Mouse (Mus musculus) limb, embryonic 14.5 days (tissue): ENCODE data around the gene Rps16. TPM values are rescaled to one million over a fixed set of nuclear protein-coding genes. Genes with fewer than 3 reads are reported as not detected.

Experiments used
- ATAC-seq: fragments of 200-750 bp; cut with Nextera tagmentation; 2 replicates; pipeline ENCODE4 v1.8.0; 2017; ENCODE audit warnings: low read depth, moderate number of reproducible peaks, moderate TSS enrichment; ENCODE audit not compliant: low FRiP score
- DNase-seq: peaks from one replicate; pipeline ENCODE4 v3.0.0-alpha.2; 2015; ENCODE audit warnings: low spot score
- H3K27ac ChIP-seq: fragments of 300-500 bp; sonication (generic); replicated peaks from 2 replicates; pipeline ENCODE4 v1.5.1; 2014; ENCODE audit warnings: low read depth, mild to moderate bottlenecking, low read length, moderate library complexity, mixed read lengths
- H3K27me3 ChIP-seq: fragments of 300-500 bp; sonication (generic); 2 replicates; pipeline ENCODE4 v1.6.1; 2014; ENCODE audit warnings: low read length, mixed read lengths; ENCODE audit not compliant: control insufficient read depth, insufficient read depth
- H3K36me3 ChIP-seq: fragments of 300-500 bp; sonication (generic); 2 replicates; pipeline ENCODE4 v1.6.1; 2014; ENCODE audit warnings: mild to moderate bottlenecking, low read length, moderate library complexity, mixed read lengths; ENCODE audit not compliant: control insufficient read depth, insufficient read depth
- H3K4me1 ChIP-seq: fragments of 300-500 bp; sonication (generic); 2 replicates; pipeline ENCODE4 v1.6.1; 2014; ENCODE audit warnings: antibody characterized with exemption, low read length, mixed read lengths; ENCODE audit not compliant: control insufficient read depth, insufficient read depth
- H3K4me2 ChIP-seq: fragments of 300-500 bp; sonication (generic); replicated peaks from 2 replicates; pipeline ENCODE4 v1.6.1; 2014; ENCODE audit warnings: low read depth, mild to moderate bottlenecking, low read length, moderate library complexity; ENCODE audit not compliant: severe bottlenecking
- H3K4me3 ChIP-seq: fragments of 300-500 bp; sonication (generic); replicated peaks from 2 replicates; pipeline ENCODE4 v1.5.1; 2014; ENCODE audit warnings: low read length
- H3K9ac ChIP-seq: fragments of 300-500 bp; sonication (generic); 2 replicates; pipeline ENCODE4 v1.6.1; 2014; ENCODE audit warnings: mild to moderate bottlenecking, low read depth, low read length, moderate library complexity; ENCODE audit not compliant: severe bottlenecking
- H3K9me3 ChIP-seq: fragments of 300-500 bp; sonication (generic); 2 replicates; pipeline ENCODE4 v1.6.1; 2016; ENCODE audit warnings: low read length; ENCODE audit not compliant: control insufficient read depth
- POLR2A ChIP-seq: fragments of 200-500 bp; IDR thresholded peaks from 2 replicates; pipeline ENCODE4 v1.8.0; 2012; ENCODE audit warnings: inconsistent platforms, mild to moderate bottlenecking, moderate library complexity, borderline replicate concordance; ENCODE audit not compliant: insufficient read depth, insufficient read length; ENCODE audit errors: extremely low read depth
- WGBS: fragments of 180-500 bp; shearing (Covaris S2); extraction: QIAGEN DNeasy Blood & Tissue Kit; methylation state at CpG from one replicate; pipeline ENCODE4 v1.1.7; 2014; 5-methylcytosine and 5-hydroxymethylcytosine counted together
- polyA plus RNA-seq, 2 experiments: library from polyadenylated mRNA; depleted of rRNA in 1 of 2; stranded (reverse) in 1 of 2; unstranded in 1 of 2; fragments of >200 nt; fragmentation: Nextera tagmentation in 1 of 2; extraction: Ambion mirVana in 1 of 2; gene quantifications; 2 replicates each; pipeline versions ENCODE4 v1.2.1 to v1.2.3; 2012 to 2014

Rps16 gene
- polyA plus RNA-seq, 2 experiments, result 1,345 to 2,127 TPM

DNA sequence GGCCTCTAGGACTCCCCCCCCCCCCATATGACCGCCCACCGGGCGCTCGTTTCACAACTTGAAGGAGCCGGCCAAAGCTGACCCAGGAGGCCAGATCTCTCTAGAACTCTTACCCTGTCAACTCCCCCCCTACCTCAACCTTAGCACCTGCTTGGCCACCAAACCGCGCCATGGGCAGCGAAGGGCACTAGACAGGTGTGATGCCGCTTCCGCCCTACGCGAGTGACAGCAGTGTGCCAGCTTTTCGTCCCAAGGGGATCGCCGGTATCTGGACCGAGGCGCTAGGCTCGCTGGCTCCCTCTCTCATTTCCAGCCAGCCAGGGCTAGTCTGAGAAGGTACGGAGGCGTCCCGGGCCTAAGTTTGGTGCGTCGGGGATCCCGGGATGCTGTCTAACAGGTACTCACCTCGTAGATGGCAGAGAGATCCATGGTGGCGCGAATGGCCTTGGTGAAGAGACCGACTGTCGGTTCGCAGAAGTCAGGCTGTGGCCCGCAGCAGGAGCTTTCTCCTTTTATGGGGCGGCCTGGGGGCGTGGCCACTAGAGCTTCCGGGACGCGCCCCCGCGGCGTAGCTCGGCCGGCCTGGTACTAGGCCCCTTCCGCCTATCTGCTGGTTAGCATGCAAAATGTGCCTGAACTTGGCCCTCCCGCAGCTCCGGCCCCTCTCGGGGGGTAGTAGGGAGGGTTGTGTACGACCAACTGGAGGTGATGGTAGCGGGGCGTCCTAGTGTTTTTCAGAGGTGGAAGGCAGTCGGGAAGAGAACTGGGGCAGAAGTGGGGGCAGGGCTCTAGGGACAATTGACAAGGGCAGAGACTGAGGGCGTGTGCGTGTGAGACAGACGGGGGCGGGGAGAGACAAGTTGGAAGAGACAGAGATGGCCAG lies 28.6 kb downstream of the Rps16 start:
- H3K9ac ChIP-seq, result peak overlapping the region; percentile 75
- H3K9me3 ChIP-seq, result no peaks in the 10 kb centered on the region
- peak overlapping the region; percentile 73 for H3K4me3 ChIP-seq
- DNase-seq (peak; percentile 94), ATAC-seq (peak; percentile 41)
- WGBS, result 1% methylated on average over 51 of the region's 53 CpGs
- peaks cover 11% of the 10 kb centered on the region for H3K36me3 ChIP-seq
- TF ChIP-seq POLR2A, result peak; percentile 81; the same call in 1 of the 2 replicates
- peaks cover 72% of the 10 kb centered on the region for H3K4me1 ChIP-seq
- H3K27me3 ChIP-seq, result no peaks in the 10 kb centered on the region
- peak overlapping the region; percentile 94 for H3K4me2 ChIP-seq
- peak overlapping the region; percentile 77 for H3K27ac ChIP-seq

- ATAC-seq (no peak), DNase-seq (no peak)
- TF ChIP-seq POLR2A, result no peak
- Histone ChIP-seq H3K4me2 (peak within 1 kb of the TSS; percentile 94), H3K9ac (peak within 1 kb of the TSS; percentile 75), H3K9me3 (no peaks in the 10 kb centered on the region), H3K4me1 (peaks cover 66% of the 10 kb centered on the region), H3K27ac (peak within 1 kb of the TSS; percentile 95), H3K36me3 (peaks cover 11% of the 10 kb centered on the region), H3K27me3 (no peaks in the 10 kb centered on the region), H3K4me3 (peak within 1 kb of the TSS; percentile 73)
- WGBS, result 43% methylated on average over 17 of the region's 17 CpGs
These were observed 30.0 kb downstream of the Rps16 start, which contains the start of gene Zfp36 for GRCm38 (mm10) chr7:28380237-28381016. Gene Zfp36, minus strand, starts transcription at chr7:28380253.

DNA sequence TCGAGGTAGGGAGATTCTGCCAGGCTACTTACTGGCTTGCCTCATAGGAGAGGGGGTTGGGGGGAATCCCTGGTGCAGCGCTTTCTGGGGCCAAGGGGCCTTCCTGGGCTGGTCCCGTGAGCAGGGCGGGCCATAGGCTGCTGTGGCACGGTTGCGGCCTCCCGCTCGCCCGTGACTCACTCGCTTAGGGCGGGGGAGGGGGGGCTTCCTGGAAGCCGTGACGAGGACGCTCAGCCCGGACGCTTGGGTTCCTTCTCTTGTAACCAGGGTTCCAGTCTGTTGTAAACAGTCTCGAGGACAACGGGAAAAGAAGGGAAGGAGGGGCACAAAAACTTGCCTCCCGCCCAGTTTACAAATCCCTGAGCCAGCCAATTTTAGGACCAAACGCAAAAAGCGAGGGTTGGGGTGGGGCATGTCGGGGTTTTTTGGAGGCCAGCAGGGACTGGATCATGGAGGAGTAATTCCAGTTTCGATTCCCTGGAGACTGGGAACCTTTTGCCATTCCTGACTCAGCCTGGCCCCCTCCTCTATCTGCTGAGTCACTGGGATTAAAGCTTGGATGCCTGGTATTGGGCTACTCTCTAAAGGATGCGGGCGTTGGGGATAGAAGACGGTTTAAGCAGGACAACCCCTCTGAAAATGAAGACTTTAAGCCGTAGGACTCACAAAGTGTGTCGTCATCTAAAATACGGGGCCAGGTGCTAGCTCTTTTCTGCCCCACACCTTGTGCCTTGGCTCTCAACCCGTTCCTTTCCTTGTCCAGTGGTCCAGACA lies 30.8 kb downstream of the Rps16 start:
- no peaks in the 10 kb centered on the region for H3K27me3 ChIP-seq
- peak overlapping the region; percentile 36 for H3K4me3 ChIP-seq
- H3K36me3 ChIP-seq, result peaks cover 11% of the 10 kb centered on the region
- no peaks in the 10 kb centered on the region for H3K9me3 ChIP-seq
- peak overlapping the region; percentile 79 for H3K4me2 ChIP-seq
- WGBS, result 4% methylated on average over 30 of the region's 30 CpGs
- peak overlapping the region; percentile 62 for H3K9ac ChIP-seq
- TF ChIP-seq POLR2A, result no peak
- H3K27ac ChIP-seq, result peak overlapping the region; percentile 95
- DNase-seq (peak; percentile 62), ATAC-seq (peak; percentile 21)
- H3K4me1 ChIP-seq, result peaks cover 63% of the 10 kb centered on the region

DNA sequence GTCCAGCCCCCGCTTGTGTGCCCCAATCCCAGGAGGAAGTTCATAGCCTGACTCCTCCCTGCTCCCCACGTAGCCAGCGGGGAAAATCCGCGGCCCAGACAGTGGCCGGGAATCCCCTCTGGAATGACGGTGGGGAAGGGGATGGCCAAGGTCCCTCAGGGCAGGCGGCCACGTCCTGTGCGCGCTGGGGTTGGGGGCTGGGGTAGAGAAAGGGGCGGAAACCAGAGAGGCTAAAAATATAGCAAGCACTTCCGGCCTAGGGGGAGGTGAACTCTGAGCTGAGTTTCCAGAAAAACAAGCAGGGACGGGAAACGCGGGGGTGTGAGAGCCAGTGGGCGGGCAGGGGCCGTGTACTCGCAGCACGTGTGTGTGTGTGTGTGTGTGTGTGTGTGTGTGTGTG lies 31.5 kb downstream of the Rps16 start:
- DNase-seq (peak; percentile 90), ATAC-seq (peak; percentile 67)
- Histone ChIP-seq H3K4me3 (peak overlapping the region; percentile 36), H3K27ac (peak overlapping the region; percentile 95), H3K36me3 (peaks cover 11% of the 10 kb centered on the region), H3K4me1 (peaks cover 57% of the 10 kb centered on the region), H3K27me3 (no peaks in the 10 kb centered on the region), H3K9me3 (no peaks in the 10 kb centered on the region), H3K4me2 (peak overlapping the region; percentile 79), H3K9ac (peak overlapping the region; percentile 62)
- no peak for TF ChIP-seq POLR2A
- WGBS, result under 1% methylated on average over 18 of the region's 20 CpGs
